Comparison of ENCODE assay signal across 21 mouse cellular contexts in the genomic region with DNA sequence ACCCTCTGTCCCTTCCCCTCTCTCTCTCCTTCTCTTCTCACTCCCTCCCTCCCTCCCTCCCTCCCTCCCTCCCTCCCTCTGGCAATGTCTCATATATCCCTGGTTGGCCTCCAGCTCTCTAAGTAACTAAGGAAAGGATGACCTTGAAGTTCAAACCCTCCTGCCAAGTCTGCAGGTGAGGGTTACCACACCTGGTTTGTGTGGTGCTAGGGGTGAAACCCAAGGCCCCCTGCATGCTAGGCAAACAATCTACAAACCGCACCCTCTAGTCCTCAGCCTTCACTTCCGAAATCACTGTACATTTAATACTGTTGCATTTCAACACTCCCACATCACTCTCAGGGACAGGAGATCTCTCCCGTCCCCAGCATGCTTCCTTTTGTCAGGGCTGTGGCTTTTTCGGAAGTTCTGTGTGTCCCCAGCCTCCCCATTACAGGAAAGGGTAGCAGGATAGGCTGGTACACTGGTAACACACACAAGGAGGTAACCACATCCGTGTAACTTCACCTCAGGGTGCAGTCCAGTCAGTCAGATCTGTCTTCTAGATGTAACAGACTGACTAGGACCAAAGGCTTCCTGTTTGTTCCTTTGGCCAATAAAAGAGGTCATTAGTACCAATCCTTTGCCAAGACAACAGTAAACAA. TPM values are rescaled to one million over a fixed set of nuclear protein-coding genes. Genes with fewer than 3 reads are reported as not detected.
DNase-seq lines count a peak whose midpoint lies in the region; ATAC-seq and TF ChIP-seq lines count a peak whose summit lies in the region.
"Had no signal": no experiment of that assay in that cellular context is flagged by ENCODE, and none has a peak within 500 bp of the region (broad histone marks: within the 10 kb centered on the region; RNA-seq: fewer than 3 reads in every experiment).

No protein-coding gene starts in this region.

- no peak for ATAC-seq in kidney, postnatal 0 days (replicated peaks; ENCODE audit: low FRiP score, low read depth)
- ATAC-seq in intestine, embryonic 15.5 days: 0 out of 2 replicates have a peak, but pooled peaks have one; percentile 34
- ATAC-seq in neutrophil, adult 5-6 weeks (ENCODE audit: extremely low read depth, insufficient number of reproducible peaks, low FRiP score, poor library complexity, severe bottlenecking): 0 out of 2 replicates have a peak, but pooled peaks have one; percentile 13
- ATAC-seq in hindbrain, embryonic 12.5 days (ENCODE audit: low FRiP score): no peak

- no peak overlapping the region for H3K4me3 ChIP-seq in kidney, postnatal 0 days (replicated peaks; ENCODE audit: low read depth, low read length)
- H3K4me3 ChIP-seq in intestine, embryonic 15.5 days (replicated peaks): no peak overlapping the region
- H3K4me3 ChIP-seq in hindbrain, embryonic 12.5 days: no peak overlapping the region
- H3K4me3 ChIP-seq: embryonic facial prominence, embryonic 13.5 days; hindbrain, embryonic 10.5 days; neural tube, embryonic 15.5 days had no signal

- WGBS in kidney, postnatal 0 days: 20% methylated on average over 5 of the region's 5 CpGs
- WGBS in intestine, embryonic 15.5 days: 37% methylated on average over 5 of the region's 5 CpGs
- WGBS in hindbrain, embryonic 12.5 days: 47% methylated on average over 5 of the region's 5 CpGs

- TF ChIP-seq CTCF in kidney, postnatal 0 days (IDR thresholded peaks at IDR 0.05; ENCODE audit: low read depth): no peak

- no peaks in the 10 kb centered on the region for H3K36me3 ChIP-seq in kidney, postnatal 0 days (ENCODE audit: insufficient read depth, low read length)
- H3K36me3 ChIP-seq in intestine, embryonic 15.5 days: no peaks in the 10 kb centered on the region
- no peaks in the 10 kb centered on the region for H3K36me3 ChIP-seq in hindbrain, embryonic 12.5 days
- H3K36me3 ChIP-seq: embryonic facial prominence, embryonic 13.5 days; hindbrain, embryonic 10.5 days; neural tube, embryonic 15.5 days had no signal

- H3K9me3 ChIP-seq in kidney, postnatal 0 days (replicated peaks; ENCODE audit: low read length): no peaks in the 10 kb centered on the region
- H3K9me3 ChIP-seq in intestine, embryonic 15.5 days: no peaks in the 10 kb centered on the region
- no peaks in the 10 kb centered on the region for H3K9me3 ChIP-seq in hindbrain, embryonic 12.5 days (replicated peaks)
- H3K9me3 ChIP-seq: hindbrain, embryonic 10.5 days; neural tube, embryonic 15.5 days had no signal

- no peak for DNase-seq in kidney, postnatal 0 days (ENCODE audit: low spot score)
- DNase-seq in kidney, postnatal 36 days: no peak
- peak; percentile 43 for DNase-seq in T-cell, adult 2 months (ENCODE audit: low spot score)
- no peak for DNase-seq in left cerebral cortex, adult 11 months (ENCODE audit: low spot score)
- DNase-seq in ovary, postnatal 36 days (ENCODE audit: low spot score): no peak
- DNase-seq: cerebellum, postnatal 36 days; gastrocnemius, postnatal 36 days; left cerebral cortex, postnatal 4 days; thymus, postnatal 36 days had no signal

- H3K4me2 ChIP-seq in kidney, postnatal 0 days (ENCODE audit: low read length): no peak overlapping the region
- no peak overlapping the region for H3K4me2 ChIP-seq in intestine, embryonic 15.5 days (replicated peaks)
- no peak overlapping the region for H3K4me2 ChIP-seq in hindbrain, embryonic 12.5 days (replicated peaks)
- H3K4me2 ChIP-seq: embryonic facial prominence, embryonic 13.5 days; liver, embryonic 11.5 days; neural tube, embryonic 15.5 days had no signal

- H3K4me1 ChIP-seq in kidney, postnatal 0 days (replicated peaks; ENCODE audit: insufficient read depth, low read length): peaks cover 9% of the 10 kb centered on the region; the same call in 1 of the 2 replicates
- H3K4me1 ChIP-seq in intestine, embryonic 15.5 days (replicated peaks): 0 out of 2 replicates have a peak, but pooled peaks cover 8% of the 10 kb centered on the region
- H3K4me1 ChIP-seq in hindbrain, embryonic 12.5 days: no peaks in the 10 kb centered on the region
- H3K4me1 ChIP-seq: neural tube, embryonic 15.5 days had no signal

- peak overlapping the region; percentile 78 for H3K27ac ChIP-seq in kidney, postnatal 0 days
- no peak overlapping the region for H3K27ac ChIP-seq in intestine, embryonic 15.5 days
- H3K27ac ChIP-seq in hindbrain, embryonic 12.5 days: no peak overlapping the region
- H3K27ac ChIP-seq: embryonic facial prominence, embryonic 13.5 days; hindbrain, embryonic 10.5 days; neural tube, embryonic 15.5 days had no signal

- H3K27me3 ChIP-seq in kidney, postnatal 0 days (ENCODE audit: insufficient read depth, low read length): no peaks in the 10 kb centered on the region
- H3K27me3 ChIP-seq in intestine, embryonic 15.5 days (replicated peaks): no peaks in the 10 kb centered on the region
- no peaks in the 10 kb centered on the region for H3K27me3 ChIP-seq in hindbrain, embryonic 12.5 days
- H3K27me3 ChIP-seq: embryonic facial prominence, embryonic 13.5 days; neural tube, embryonic 15.5 days had no signal

- H3K9ac ChIP-seq in kidney, postnatal 0 days (ENCODE audit: low read depth, low read length): no peak overlapping the region
- H3K9ac ChIP-seq in intestine, embryonic 15.5 days: no peak overlapping the region
- H3K9ac ChIP-seq in hindbrain, embryonic 12.5 days: no peak overlapping the region
- H3K9ac ChIP-seq: embryonic facial prominence, embryonic 13.5 days; neural tube, embryonic 15.5 days had no signal

RNA-seq across cellular contexts. Expression of gene Wfdc2, which starts 17.6 kb away (rescaled TPM):
- 715 and 716 TPM in 2 replicates for polyA plus RNA-seq in kidney, postnatal 0 days (2015; fragmentation: Nextera tagmentation; extraction: Ambion mirVana)
- 53.3 and 57.4 TPM in 2 replicates for polyA plus RNA-seq in intestine, embryonic 15.5 days (2015; fragmentation: Nextera tagmentation; extraction: Ambion mirVana)
- total RNA-seq in neutrophil, adult 5-6 weeks (2017): not detected in 2 replicates
- 21.0 and 48.2 TPM in 2 replicates for polyA plus RNA-seq in hindbrain, embryonic 12.5 days (2016; fragmentation: Nextera tagmentation; extraction: Ambion mirVana)

RNA-seq across cellular contexts. Expression of gene Spint3, which starts 28.7 kb away (rescaled TPM):
- not detected in 2 replicates for polyA plus RNA-seq in kidney, postnatal 0 days (2015; fragmentation: Nextera tagmentation; extraction: Ambion mirVana)
- not detected in 2 replicates for polyA plus RNA-seq in intestine, embryonic 15.5 days (2015; fragmentation: Nextera tagmentation; extraction: Ambion mirVana)
- total RNA-seq in neutrophil, adult 5-6 weeks (2017): not detected in 2 replicates
- polyA plus RNA-seq in hindbrain, embryonic 12.5 days (2016; fragmentation: Nextera tagmentation; extraction: Ambion mirVana): not detected in 2 replicates
- total RNA-seq: gastrocnemius, postnatal 36 days; layer of hippocampus, postnatal 25 days; left cerebral cortex, postnatal 4 days; midbrain, postnatal 0 days had no signal
- polyA plus RNA-seq: embryonic facial prominence, embryonic 13.5 days; forebrain, embryonic 11.5 days; heart, embryonic 14.5 days; hindbrain, embryonic 10.5 days; liver, embryonic 11.5 days; midbrain, postnatal 0 days; neural tube, embryonic 15.5 days; small intestine, adult 2 months had no signal

RNA-seq across cellular contexts. Expression of gene Wfdc6a, which starts 40.7 kb away (rescaled TPM):
- not detected in 2 replicates for polyA plus RNA-seq in kidney, postnatal 0 days (2015; fragmentation: Nextera tagmentation; extraction: Ambion mirVana)
- polyA plus RNA-seq in intestine, embryonic 15.5 days (2015; fragmentation: Nextera tagmentation; extraction: Ambion mirVana): 0.85 and 1.7 TPM in 2 replicates
- total RNA-seq in neutrophil, adult 5-6 weeks (2017): not detected in 2 replicates
- polyA plus RNA-seq in hindbrain, embryonic 12.5 days (2016; fragmentation: Nextera tagmentation; extraction: Ambion mirVana): not detected in 2 replicates
- total RNA-seq: gastrocnemius, postnatal 36 days; layer of hippocampus, postnatal 25 days; left cerebral cortex, postnatal 4 days; midbrain, postnatal 0 days had no signal
- polyA plus RNA-seq: embryonic facial prominence, embryonic 13.5 days; forebrain, embryonic 11.5 days; hindbrain, embryonic 10.5 days; liver, embryonic 11.5 days; midbrain, postnatal 0 days; neural tube, embryonic 15.5 days; small intestine, adult 2 months had no signal

RNA-seq across cellular contexts. Expression of gene Pigt, which starts 47.3 kb away (rescaled TPM):
- polyA plus RNA-seq in kidney, postnatal 0 days (2015; fragmentation: Nextera tagmentation; extraction: Ambion mirVana): 76.9 and 86.3 TPM in 2 replicates
- polyA plus RNA-seq in intestine, embryonic 15.5 days (2015; fragmentation: Nextera tagmentation; extraction: Ambion mirVana): 62.7 and 65.7 TPM in 2 replicates
- total RNA-seq in neutrophil, adult 5-6 weeks (2017): 26.2 and 29.7 TPM in 2 replicates
- polyA plus RNA-seq in hindbrain, embryonic 12.5 days (2016; fragmentation: Nextera tagmentation; extraction: Ambion mirVana): 48.9 and 53.3 TPM in 2 replicates

RNA-seq across cellular contexts. Expression of gene Eppin, which starts 48.8 kb away (rescaled TPM):
- polyA plus RNA-seq in kidney, postnatal 0 days (2015; fragmentation: Nextera tagmentation; extraction: Ambion mirVana): 0.16 TPM in 1 of 2 replicates, not detected in the other
- polyA plus RNA-seq in intestine, embryonic 15.5 days (2015; fragmentation: Nextera tagmentation; extraction: Ambion mirVana): not detected in 2 replicates
- not detected in 2 replicates for total RNA-seq in neutrophil, adult 5-6 weeks (2017)
- polyA plus RNA-seq in hindbrain, embryonic 12.5 days (2016; fragmentation: Nextera tagmentation; extraction: Ambion mirVana): not detected in 2 replicates
- total RNA-seq: gastrocnemius, postnatal 36 days; layer of hippocampus, postnatal 25 days; left cerebral cortex, postnatal 4 days; midbrain, postnatal 0 days had no signal
- polyA plus RNA-seq: embryonic facial prominence, embryonic 13.5 days; forebrain, embryonic 11.5 days; heart, embryonic 14.5 days; hindbrain, embryonic 10.5 days; liver, embryonic 11.5 days; midbrain, postnatal 0 days; neural tube, embryonic 15.5 days; small intestine, adult 2 months had no signal

Comparison
In these comparisons a context has a peak if more than half of its experiments do, and no peak if none do; other contexts are left out.
1. ATAC-seq: peak in intestine, embryonic 15.5 days (single experiment) and neutrophil, adult 5-6 weeks (single experiment); none in kidney, postnatal 0 days (single experiment) and hindbrain, embryonic 12.5 days (single experiment).
2. RNA of gene Wfdc2, which starts 17.6 kb away (polyA plus RNA-seq): 715 to 716 TPM in kidney, postnatal 0 days; 53.3 to 57.4 TPM in intestine, embryonic 15.5 days and 21.0 to 48.2 TPM in hindbrain, embryonic 12.5 days; every median in the first group is over 10 times any median in the second.